Mouse (Mus musculus): ENCODE measurements around the gene Srpr.

DNA sequence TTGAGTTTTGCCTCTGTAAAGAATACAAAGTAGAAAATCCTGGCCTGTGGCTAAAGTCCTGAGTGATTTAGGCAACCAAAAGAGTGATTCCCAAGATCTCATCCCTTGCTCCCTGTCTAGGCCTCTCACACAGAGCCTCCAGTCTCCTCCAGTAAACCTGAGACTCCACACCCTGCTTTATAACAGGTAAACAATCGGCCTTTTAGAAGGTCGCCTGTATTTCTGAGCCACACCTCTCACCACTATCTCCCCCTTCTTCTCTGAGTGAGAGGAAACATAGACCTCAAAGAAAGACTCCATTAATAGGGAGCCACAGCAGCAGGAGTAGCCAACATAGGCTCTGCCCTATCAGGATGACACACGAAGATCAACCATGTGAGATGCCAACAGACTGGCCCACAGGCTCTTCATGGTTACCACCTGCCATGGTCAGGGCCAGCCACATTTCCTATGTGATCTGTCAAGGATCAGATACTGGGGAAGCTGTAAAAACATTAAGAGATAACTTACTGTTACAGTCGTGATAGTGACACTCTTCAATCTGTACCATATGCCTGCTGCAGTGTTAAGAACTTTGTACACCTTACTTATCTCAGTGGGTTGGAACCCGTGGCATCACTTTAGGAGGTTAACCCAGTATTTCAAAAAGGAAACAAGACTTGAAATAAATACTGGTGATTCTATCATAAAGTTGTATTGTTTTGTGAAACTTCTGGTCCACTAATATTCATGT lies 35.7 kb upstream of the Srpr start:
- TF ChIP-seq CTCF (IDR thresholded peaks at IDR 0.05; ENCODE audit: low read depth, low read length) (no peak), EP300 (IDR thresholded peaks at IDR 0.05; ENCODE audit: insufficient read depth, low read depth, low read length) (no peak)

Data from ES-Bruce4 (cell line).